Mouse (Mus musculus): ENCODE data around the gene Racgap1.

The Racgap1 gene

GRCm38 (mm10) chr15:99651163-99651872, at the start of gene Racgap1:
Gene Racgap1, minus strand, starts transcription at chr15:99651656.
- peak; percentile 98 for DNase-seq (ENCODE audit: low read depth, low spot score)

- no peak for DNase-seq (ENCODE audit: low read depth, low spot score)
These were observed 49.0 kb upstream of the Racgap1 start for GRCm38 (mm10) chr15:99700219-99701106.

GRCm38 (mm10) chr15:99699715-99700114, 48.3 kb upstream of the Racgap1 start:
- DNase-seq (ENCODE audit: low read depth, low spot score) = no peak

GRCm38 (mm10) chr15:99698533-99699085, 47.2 kb upstream of the Racgap1 start:
- DNase-seq (ENCODE audit: low read depth, low spot score) = no peak

- DNase-seq (ENCODE audit: low read depth, low spot score) = no peak
These were observed 45.9 kb upstream of the Racgap1 start for GRCm38 (mm10) chr15:99697309-99697708.

- no peak for DNase-seq (ENCODE audit: low read depth, low spot score)
These were observed 40.5 kb upstream of the Racgap1 start for GRCm38 (mm10) chr15:99691976-99692375.

- no peak for DNase-seq (ENCODE audit: low read depth, low spot score)
These were observed 39.5 kb upstream of the Racgap1 start for GRCm38 (mm10) chr15:99690924-99691323.

GRCm38 (mm10) chr15:99688712-99689111, 37.3 kb upstream of the Racgap1 start:
- peak; percentile 79 for DNase-seq (ENCODE audit: low read depth, low spot score)

GRCm38 (mm10) chr15:99684156-99684555, 32.7 kb upstream of the Racgap1 start:
- no peak for DNase-seq (ENCODE audit: low read depth, low spot score)

GRCm38 (mm10) chr15:99682880-99683279, 31.4 kb upstream of the Racgap1 start:
- DNase-seq (ENCODE audit: low read depth, low spot score) = no peak

GRCm38 (mm10) chr15:99679008-99679407, 27.6 kb upstream of the Racgap1 start:
- no peak for DNase-seq (ENCODE audit: low read depth, low spot score)

GRCm38 (mm10) chr15:99678063-99678800, 26.8 kb upstream of the Racgap1 start:
- peak; percentile 65 for DNase-seq (ENCODE audit: low read depth, low spot score)

- no peak for DNase-seq (ENCODE audit: low read depth, low spot score)
These were observed 25.6 kb upstream of the Racgap1 start for GRCm38 (mm10) chr15:99677089-99677488.

- DNase-seq (ENCODE audit: low read depth, low spot score) = no peak
These were observed 23.4 kb upstream of the Racgap1 start for GRCm38 (mm10) chr15:99674866-99675265.

- DNase-seq (ENCODE audit: low read depth, low spot score) = no peak
These were observed 20.3 kb upstream of the Racgap1 start for GRCm38 (mm10) chr15:99671783-99672182.

GRCm38 (mm10) chr15:99670964-99671670, 19.7 kb upstream of the Racgap1 start:
- DNase-seq (ENCODE audit: low read depth, low spot score) = no peak

- peak; percentile 61 for DNase-seq (ENCODE audit: low read depth, low spot score)
These were observed 18.8 kb upstream of the Racgap1 start, which contains the start of gene Asic1 for GRCm38 (mm10) chr15:99670154-99670821. Gene Asic1, plus strand, starts transcription at chr15:99670368.

- DNase-seq (ENCODE audit: low read depth, low spot score) = no peak
These were observed 17.9 kb upstream of the Racgap1 start for GRCm38 (mm10) chr15:99669392-99669791.

- DNase-seq (ENCODE audit: low read depth, low spot score) = peak; percentile 82
These were observed 17.4 kb upstream of the Racgap1 start for GRCm38 (mm10) chr15:99668881-99669280.

- DNase-seq (ENCODE audit: low read depth, low spot score) = no peak
These were observed 16.1 kb upstream of the Racgap1 start for GRCm38 (mm10) chr15:99667544-99667943.
